Mouse (Mus musculus) stomach, postnatal 0 days (tissue): ENCODE measurements at regions not wholly inside any gene's neighbourhood (a gene's known extent, or its start where the extent isn't known, plus 50 kb on each side); places are given as distances from the start of the nearest gene placed in this dataset.

Experiments
- ATAC-seq: fragments of 200-750 bp; cut with Nextera tagmentation; 2 replicates; pipeline ENCODE4 v1.8.0; 2017; ENCODE audit not compliant: low FRiP score, low TSS enrichment
- DNase-seq: peaks from one replicate; pipeline ENCODE4 v3.0.0-alpha.2; 2016; ENCODE audit warnings: low spot score
- H3K27ac ChIP-seq: fragments of 300-500 bp; sonication (generic); replicated peaks from 2 replicates; pipeline ENCODE4 v1.5.1; 2014; ENCODE audit warnings: mild to moderate bottlenecking, control low read depth
- H3K27me3 ChIP-seq: fragments of 300-500 bp; sonication (generic); 2 replicates; pipeline ENCODE4 v1.6.1; 2014; ENCODE audit warnings: low read length; ENCODE audit not compliant: control insufficient read depth, insufficient read depth
- H3K36me3 ChIP-seq: fragments of 300-500 bp; sonication (generic); 2 replicates; pipeline ENCODE4 v1.6.1; 2014; ENCODE audit warnings: low read length, mixed read lengths; ENCODE audit not compliant: control insufficient read depth, insufficient read depth
- H3K4me1 ChIP-seq: fragments of 300-500 bp; sonication (generic); replicated peaks from 2 replicates; pipeline ENCODE4 v1.6.1; 2014; ENCODE audit warnings: antibody characterized with exemption; ENCODE audit not compliant: control insufficient read depth, insufficient read depth
- H3K4me2 ChIP-seq: fragments of 300-500 bp; sonication (generic); replicated peaks from 2 replicates; pipeline ENCODE4 v1.6.1; 2014; ENCODE audit warnings: low read depth, mild to moderate bottlenecking, control low read depth, moderate library complexity
- H3K4me3 ChIP-seq: fragments of 300-500 bp; sonication (generic); 2 replicates; pipeline ENCODE4 v1.5.1; 2014; ENCODE audit warnings: low read depth, low read length, control low read depth
- H3K9ac ChIP-seq: fragments of 300-500 bp; sonication (generic); 2 replicates; pipeline ENCODE4 v1.6.1; 2014; ENCODE audit warnings: mild to moderate bottlenecking, low read length, control low read depth, mixed read lengths
- H3K9me3 ChIP-seq: fragments of 300-500 bp; sonication (generic); 2 replicates; pipeline ENCODE4 v1.6.1; 2016; ENCODE audit warnings: low read length; ENCODE audit not compliant: control insufficient read depth
- CTCF ChIP-seq: IDR thresholded peaks from 2 replicates; pipeline ENCODE4 v1.5.1; 2016; ENCODE audit warnings: antibody characterized with exemption, low read depth, mild to moderate bottlenecking, moderate library complexity
- EP300 ChIP-seq: optimal IDR thresholded peaks from 2 replicates; pipeline ENCODE3; 2016; ENCODE audit warnings: antibody characterized with exemption
- WGBS: fragments of 180-500 bp; shearing (Covaris S2); extraction: QIAGEN DNeasy Blood & Tissue Kit; methylation state at CpG from one replicate; pipeline ENCODE4 v1.1.7; 2014; 5-methylcytosine and 5-hydroxymethylcytosine counted together

- Histone ChIP-seq H3K9me3 (no peaks in the 10 kb centered on the region), H3K9ac (no peak overlapping the region), H3K27me3 (no peaks in the 10 kb centered on the region), H3K4me2 (no peak overlapping the region), H3K4me1 (no peaks in the 10 kb centered on the region), H3K4me3 (no peak overlapping the region), H3K36me3 (no peaks in the 10 kb centered on the region), H3K27ac (no peak overlapping the region)
- no peak for ATAC-seq
- TF ChIP-seq EP300 (no peak), CTCF (no peak)
- DNase-seq, result no peak
- WGBS, result 79% methylated on average over 5 of the region's 5 CpGs
Observed at GRCm38 (mm10) chr5:133927054-133927453, 172.5 kb upstream of the Castor2 start.

GRCm38 (mm10) chr5:133925184-133925900 is 174.2 kb upstream of the Castor2 start:
- no peaks in the 10 kb centered on the region for H3K36me3 ChIP-seq
- no peak overlapping the region for H3K4me3 ChIP-seq
- no peak overlapping the region for H3K4me2 ChIP-seq
- no peaks in the 10 kb centered on the region for H3K27me3 ChIP-seq
- DNase-seq (no peak), ATAC-seq (no peak)
- TF ChIP-seq CTCF (no peak), EP300 (no peak)
- WGBS, result 33% methylated on average over 5 of the region's 5 CpGs
- H3K9ac ChIP-seq, result no peak overlapping the region
- no peaks in the 10 kb centered on the region for H3K4me1 ChIP-seq
- H3K9me3 ChIP-seq, result no peaks in the 10 kb centered on the region
- H3K27ac ChIP-seq, result no peak overlapping the region

- DNase-seq (no peak), ATAC-seq (no peak)
- H3K9me3 ChIP-seq, result no peaks in the 10 kb centered on the region
- TF ChIP-seq EP300 (no peak), CTCF (no peak)
- no peak overlapping the region for H3K4me2 ChIP-seq
- no peak overlapping the region for H3K9ac ChIP-seq
- no peak overlapping the region for H3K27ac ChIP-seq
- H3K4me3 ChIP-seq, result no peak overlapping the region
- H3K27me3 ChIP-seq, result no peaks in the 10 kb centered on the region
- no peaks in the 10 kb centered on the region for H3K36me3 ChIP-seq
- no peaks in the 10 kb centered on the region for H3K4me1 ChIP-seq
- WGBS, result 74% methylated on average over 1 of the region's 1 CpGs
Observed at GRCm38 (mm10) chr5:133922181-133922580, 177.3 kb upstream of the Castor2 start.

DNA sequence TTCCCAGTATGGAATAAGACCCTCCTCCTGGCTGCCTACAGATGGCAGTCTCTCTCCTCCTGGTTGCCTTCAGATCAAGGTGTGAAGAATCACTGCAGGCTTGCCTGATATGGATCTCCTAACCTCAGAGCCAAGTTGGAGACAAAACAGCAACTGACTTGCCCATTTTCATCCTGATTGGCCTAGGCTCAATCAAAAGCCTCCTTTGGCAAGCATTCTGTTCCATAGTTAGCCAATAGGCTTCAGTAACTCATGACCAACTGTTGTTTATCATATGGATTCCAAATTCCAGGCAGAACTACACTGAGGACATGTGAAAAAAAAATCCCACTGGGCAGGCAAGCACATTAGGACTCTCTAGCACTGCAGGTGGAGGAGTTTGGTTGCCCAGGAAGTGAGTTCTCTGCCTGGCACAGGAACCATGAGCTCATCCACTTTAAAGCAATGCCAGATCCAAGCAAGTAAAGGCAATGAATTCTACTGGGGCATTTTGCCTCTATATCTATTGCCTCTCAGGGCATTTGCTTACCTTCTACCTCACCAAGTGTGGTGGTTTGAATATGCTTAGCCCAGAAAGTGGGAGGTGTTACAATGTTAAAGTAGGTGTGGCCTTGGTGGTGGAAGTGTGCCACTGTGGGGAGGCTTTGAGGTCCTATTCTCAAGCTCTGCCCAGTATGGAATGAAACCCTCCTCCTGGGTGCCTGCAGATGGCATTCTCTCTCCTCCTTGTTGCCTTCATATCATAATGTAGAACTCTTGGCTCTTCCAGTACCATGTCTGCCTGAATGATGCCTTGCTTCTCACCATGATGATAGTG is 183.6 kb upstream of the Castor2 start:
- TF ChIP-seq CTCF, result no peak
- TF ChIP-seq EP300, result no peak

GRCm38 (mm10) chr5:133907442-133907841 is 192.1 kb upstream of the Castor2 start:
- H3K27ac ChIP-seq, result no peak overlapping the region
- no peaks in the 10 kb centered on the region for H3K36me3 ChIP-seq
- H3K4me1 ChIP-seq, result no peaks in the 10 kb centered on the region
- H3K9ac ChIP-seq, result no peak overlapping the region
- no peak overlapping the region for H3K4me2 ChIP-seq
- no peak for TF ChIP-seq EP300
- no peak for TF ChIP-seq CTCF
- H3K4me3 ChIP-seq, result no peak overlapping the region
- no peak for DNase-seq
- no peak for ATAC-seq
- H3K27me3 ChIP-seq, result no peaks in the 10 kb centered on the region
- no peaks in the 10 kb centered on the region for H3K9me3 ChIP-seq
- WGBS, result 89% methylated on average over 3 of the region's 3 CpGs

More for the DNA sequence above, 183.6 kb upstream of the Castor2 start:
- DNase-seq (no peak), ATAC-seq (no peak)
- no peaks in the 10 kb centered on the region for H3K4me1 ChIP-seq
- H3K9me3 ChIP-seq, result no peaks in the 10 kb centered on the region
- no peak overlapping the region for H3K4me3 ChIP-seq
- no peaks in the 10 kb centered on the region for H3K36me3 ChIP-seq
- H3K27me3 ChIP-seq, result no peaks in the 10 kb centered on the region
- H3K9ac ChIP-seq, result no peak overlapping the region
- no peak overlapping the region for H3K27ac ChIP-seq
- no peak overlapping the region for H3K4me2 ChIP-seq

GRCm38 (mm10) chr5:133898025-133898598 is 201.4 kb upstream of the Castor2 start:
- Histone ChIP-seq H3K9ac (no peak overlapping the region), H3K4me2 (no peak overlapping the region), H3K4me3 (no peak overlapping the region), H3K27me3 (no peaks in the 10 kb centered on the region), H3K9me3 (no peaks in the 10 kb centered on the region), H3K27ac (no peak overlapping the region), H3K36me3 (no peaks in the 10 kb centered on the region), H3K4me1 (no peaks in the 10 kb centered on the region)
- no peak for DNase-seq
- WGBS, result 63% methylated on average over 4 of the region's 4 CpGs
- no peak for TF ChIP-seq EP300
- peak; percentile 75 for TF ChIP-seq CTCF
- no peak for ATAC-seq
